Mouse (Mus musculus): ENCODE results near the gene Arhgef33. TPM values are rescaled to one million over a fixed set of nuclear protein-coding genes. Genes with fewer than 3 reads are reported as not detected.

Arhgef33 gene
- total RNA-seq, 1 experiment = 0.98 TPM

GRCm38 (mm10) chr17:80347234-80347633 is 40.0 kb downstream of the Arhgef33 start:
- no peak overlapping the region for H3K4me3 ChIP-seq (ENCODE audit: insufficient read depth in 1 of 2, low read depth in 1 of 2, low read length in 2 of 2, poor library complexity in 1 of 2, severe bottlenecking in 1 of 2)
- H3K36me3 ChIP-seq (ENCODE audit: control insufficient read depth, insufficient read depth, low read length, poor library complexity, severe bottlenecking) = no peaks in the 10 kb centered on the region
- H3K9ac ChIP-seq (ENCODE audit: insufficient read depth, low read depth, low read length, poor library complexity, severe bottlenecking) = no peak overlapping the region
- no peak for TF ChIP-seq CHD2 (IDR thresholded peaks at IDR 0.05; ENCODE audit: low read depth, low read length)
- TF ChIP-seq HCFC1 (IDR thresholded peaks at IDR 0.05; ENCODE audit: borderline replicate concordance, insufficient read depth, low read length) = no peak
- TF ChIP-seq MAFK (IDR thresholded peaks at IDR 0.05; ENCODE audit: insufficient read depth, low read depth, low read length) = no peak
- TF ChIP-seq ZNF384 (IDR thresholded peaks at IDR 0.05; ENCODE audit: low read depth, low read length) = no peak
- TF ChIP-seq ZC3H11A (IDR thresholded peaks at IDR 0.05; ENCODE audit: borderline replicate concordance, low read depth, low read length) = no peak
- in situ Hi-C loops (cut with MboI; ENCODE audit: low sequenced_read_pairs in 2 of 2, unreplicated experiment in 2 of 2) = no loop called here
- no peaks in the 10 kb centered on the region for H3K9me3 ChIP-seq (ENCODE audit: control insufficient read depth, insufficient read depth, low read depth, low read length)
- DNase-seq (ENCODE audit: low read depth, low spot score) = no peak
- no peak overlapping the region for H3K27ac ChIP-seq (ENCODE audit: insufficient read depth, low read depth, low read length, poor library complexity, severe bottlenecking)
- H3K4me1 ChIP-seq (ENCODE audit: control insufficient read depth in 2 of 2, insufficient read depth in 2 of 2, low read length in 2 of 2, poor library complexity in 1 of 2) = no peaks in the 10 kb centered on the region

- Histone ChIP-seq H3K9ac (ENCODE audit: insufficient read depth, low read depth, low read length, poor library complexity, severe bottlenecking) (no peak overlapping the region), H3K27ac (ENCODE audit: insufficient read depth, low read depth, low read length, poor library complexity, severe bottlenecking) (no peak overlapping the region), H3K4me1 (ENCODE audit: control insufficient read depth in 2 of 2, insufficient read depth in 2 of 2, low read length in 2 of 2, poor library complexity in 1 of 2) (no peaks in the 10 kb centered on the region), H3K9me3 (ENCODE audit: control insufficient read depth, insufficient read depth, low read depth, low read length) (no peaks in the 10 kb centered on the region), H3K4me3 (ENCODE audit: insufficient read depth in 1 of 2, low read depth in 1 of 2, low read length in 2 of 2, poor library complexity in 1 of 2, severe bottlenecking in 1 of 2) (no peak overlapping the region), H3K36me3 (ENCODE audit: control insufficient read depth, insufficient read depth, low read length, poor library complexity, severe bottlenecking) (no peaks in the 10 kb centered on the region)
- DNase-seq (ENCODE audit: low read depth, low spot score) = no peak
- TF ChIP-seq HCFC1 (IDR thresholded peaks at IDR 0.05; ENCODE audit: borderline replicate concordance, insufficient read depth, low read length) (no peak), MAFK (IDR thresholded peaks at IDR 0.05; ENCODE audit: insufficient read depth, low read depth, low read length) (no peak), ZNF384 (IDR thresholded peaks at IDR 0.05; ENCODE audit: low read depth, low read length) (no peak), CHD2 (IDR thresholded peaks at IDR 0.05; ENCODE audit: low read depth, low read length) (no peak), ZC3H11A (IDR thresholded peaks at IDR 0.05; ENCODE audit: borderline replicate concordance, low read depth, low read length) (no peak)
- in situ Hi-C loops (cut with MboI; ENCODE audit: low sequenced_read_pairs in 2 of 2, unreplicated experiment in 2 of 2) = no loop called here
Observed at GRCm38 (mm10) chr17:80360245-80360644, 53.0 kb downstream of the Arhgef33 start.

GRCm38 (mm10) chr17:80367276-80367675 is 60.1 kb downstream of the Arhgef33 start:
- no peak for DNase-seq (ENCODE audit: low read depth, low spot score)
- in situ Hi-C loops (cut with MboI; ENCODE audit: low sequenced_read_pairs in 2 of 2, unreplicated experiment in 2 of 2) = no loop called here
- Histone ChIP-seq H3K4me1 (ENCODE audit: control insufficient read depth in 2 of 2, insufficient read depth in 2 of 2, low read length in 2 of 2, poor library complexity in 1 of 2) (no peaks in the 10 kb centered on the region), H3K36me3 (ENCODE audit: control insufficient read depth, insufficient read depth, low read length, poor library complexity, severe bottlenecking) (no peaks in the 10 kb centered on the region), H3K9ac (ENCODE audit: insufficient read depth, low read depth, low read length, poor library complexity, severe bottlenecking) (no peak overlapping the region), H3K27ac (ENCODE audit: insufficient read depth, low read depth, low read length, poor library complexity, severe bottlenecking) (no peak overlapping the region), H3K9me3 (ENCODE audit: control insufficient read depth, insufficient read depth, low read depth, low read length) (no peaks in the 10 kb centered on the region), H3K4me3 (ENCODE audit: insufficient read depth in 1 of 2, low read depth in 1 of 2, low read length in 2 of 2, poor library complexity in 1 of 2, severe bottlenecking in 1 of 2) (no peak overlapping the region)
- TF ChIP-seq CHD2 (IDR thresholded peaks at IDR 0.05; ENCODE audit: low read depth, low read length) (no peak), ZNF384 (IDR thresholded peaks at IDR 0.05; ENCODE audit: low read depth, low read length) (no peak), ZC3H11A (IDR thresholded peaks at IDR 0.05; ENCODE audit: borderline replicate concordance, low read depth, low read length) (no peak), MAFK (IDR thresholded peaks at IDR 0.05; ENCODE audit: insufficient read depth, low read depth, low read length) (no peak), HCFC1 (IDR thresholded peaks at IDR 0.05; ENCODE audit: borderline replicate concordance, insufficient read depth, low read length) (no peak)

GRCm38 (mm10) chr17:80368606-80369005 is 61.4 kb downstream of the Arhgef33 start:
- in situ Hi-C loops (cut with MboI; ENCODE audit: low sequenced_read_pairs in 2 of 2, unreplicated experiment in 2 of 2) = no loop called here
- no peak for DNase-seq (ENCODE audit: low read depth, low spot score)
- Histone ChIP-seq H3K9ac (ENCODE audit: insufficient read depth, low read depth, low read length, poor library complexity, severe bottlenecking) (no peak overlapping the region), H3K27ac (ENCODE audit: insufficient read depth, low read depth, low read length, poor library complexity, severe bottlenecking) (no peak overlapping the region), H3K9me3 (ENCODE audit: control insufficient read depth, insufficient read depth, low read depth, low read length) (no peaks in the 10 kb centered on the region), H3K36me3 (ENCODE audit: control insufficient read depth, insufficient read depth, low read length, poor library complexity, severe bottlenecking) (no peaks in the 10 kb centered on the region), H3K4me1 (ENCODE audit: control insufficient read depth in 2 of 2, insufficient read depth in 2 of 2, low read length in 2 of 2, poor library complexity in 1 of 2) (no peaks in the 10 kb centered on the region), H3K4me3 (ENCODE audit: insufficient read depth in 1 of 2, low read depth in 1 of 2, low read length in 2 of 2, poor library complexity in 1 of 2, severe bottlenecking in 1 of 2) (no peak overlapping the region)
- no peak for TF ChIP-seq ZC3H11A (IDR thresholded peaks at IDR 0.05; ENCODE audit: borderline replicate concordance, low read depth, low read length)
- TF ChIP-seq HCFC1 (IDR thresholded peaks at IDR 0.05; ENCODE audit: borderline replicate concordance, insufficient read depth, low read length) = no peak
- no peak for TF ChIP-seq ZNF384 (IDR thresholded peaks at IDR 0.05; ENCODE audit: low read depth, low read length)
- TF ChIP-seq CHD2 (IDR thresholded peaks at IDR 0.05; ENCODE audit: low read depth, low read length) = no peak
- TF ChIP-seq MAFK (IDR thresholded peaks at IDR 0.05; ENCODE audit: insufficient read depth, low read depth, low read length) = no peak

All from ES-E14 (cell line).